Mouse (Mus musculus) inflammation-experienced regulatory T-cells, adult 6 months (primary cell): ENCODE measurements around the gene Ackr2. TPM values are rescaled to one million over a fixed set of nuclear protein-coding genes. Genes with fewer than 3 reads are reported as not detected.

Source experiments
- polyA plus RNA-seq, 3 experiments: library from polyadenylated mRNA; unstranded; fragments of 100-300 nt; shearing (Covaris generic); gene quantifications; one replicate each; pipeline ENCODE4 v1.2.1; 2017

The Ackr2 gene
- polyA plus RNA-seq, 3 experiments from 2014 or later = not detected

Other genes with a start within 250 kb of the Ackr2 start
- 10 to 100 TPM in 2 of 3 experiments, 1 to 10 TPM in 1; 9.1 to 19.1 (median 17.1) TPM for gene Sec22c, start 192.9 kb upstream of the Ackr2 start, polyA plus RNA-seq
- gene Ss18l2, start 188.0 kb upstream of the Ackr2 start, polyA plus RNA-seq = 10 to 100 TPM; 45.5 to 68.0 (median 63.4) TPM
- gene Nktr, start 179.2 kb upstream of the Ackr2 start, polyA plus RNA-seq = 100 to 1,000 TPM; 108 to 126 (median 117) TPM
- under 1 TPM in 2 of 3 experiments, not detected in 1; 0.23 to 0.24 TPM for gene Zfp651, start 139.0 kb upstream of the Ackr2 start, polyA plus RNA-seq
- not detected for gene Klhl40, start 120.7 kb upstream of the Ackr2 start, polyA plus RNA-seq
- not detected for gene Hhatl, start 105.8 kb upstream of the Ackr2 start, polyA plus RNA-seq
- not detected for gene Ccdc13, start 58.9 kb upstream of the Ackr2 start, polyA plus RNA-seq
- 100 to 1,000 TPM; 108 to 167 (median 119) TPM for gene Higd1a, start 40.0 kb upstream of the Ackr2 start, polyA plus RNA-seq
- gene Cyp8b1, start 17.9 kb downstream of the Ackr2 start, polyA plus RNA-seq = not detected
- under 1 TPM in 1 of 3 experiments, not detected in 2; 0.12 TPM for gene Fam198a, start 52.6 kb downstream of the Ackr2 start, polyA plus RNA-seq
- under 1 TPM in 1 of 3 experiments, not detected in 2; 0.40 TPM for gene Pomgnt2, start 98.8 kb downstream of the Ackr2 start, polyA plus RNA-seq
- gene Snrk, start 218.9 kb downstream of the Ackr2 start, polyA plus RNA-seq = 10 to 100 TPM; 20.1 to 26.7 (median 25.2) TPM